Mouse (Mus musculus) CH12.LX (cell line): ENCODE data around the gene Fgfr2. TPM values are rescaled to one million over a fixed set of nuclear protein-coding genes. Genes with fewer than 3 reads are reported as not detected.

Experiments
- DNase-seq: peaks from one replicate; pipeline ENCODE4 v3.0.0-alpha.2; 2013; ENCODE audit errors: extremely low read depth
- H3K27ac ChIP-seq: 2 replicates; pipeline ENCODE4 v1.5.1; 2012; ENCODE audit warnings: low read depth, mild to moderate bottlenecking, control low read depth, moderate library complexity; ENCODE audit not compliant: insufficient read depth
- H3K27me3 ChIP-seq: replicated peaks from 2 replicates; pipeline ENCODE3; 2012; ENCODE audit warnings: inconsistent platforms
- H3K36me3 ChIP-seq, 2 experiments: replicated peaks in 1 of 2; 2 replicates each; pipeline versions ENCODE3 to v1.6.1; 2012; ENCODE audit warnings: inconsistent platforms in 1 of 2, low read length in 1 of 2, mild to moderate bottlenecking in 1 of 2, mixed read lengths in 1 of 2, moderate library complexity in 1 of 2; ENCODE audit not compliant: control insufficient read depth in 1 of 2, insufficient read depth in 1 of 2
- H3K4me1 ChIP-seq, 2 experiments: 2 replicates each; pipeline ENCODE4 v1.6.1; 2012; ENCODE audit warnings: inconsistent platforms in 1 of 2, moderate library complexity in 1 of 2; ENCODE audit not compliant: insufficient read depth in 2 of 2, control insufficient read depth in 1 of 2
- H3K4me2 ChIP-seq: 2 replicates; pipeline ENCODE4 v1.6.1; 2012; ENCODE audit warnings: low read depth, mild to moderate bottlenecking, control low read depth; ENCODE audit not compliant: poor library complexity, insufficient read depth, severe bottlenecking
- H3K4me3 ChIP-seq, 3 experiments: fragments of 150-350 bp in 1 of 3; sonication (generic) in 1 of 3; replicated peaks in 1 of 3; 2 replicates each; pipeline versions ENCODE3 to v1.5.1; 2011 to 2012; ENCODE audit warnings: low read depth in 2 of 3, low read length in 2 of 3, mild to moderate bottlenecking in 2 of 3, moderate library complexity in 2 of 3, control low read depth in 1 of 3, improper control_type of control experiment in 1 of 3, inconsistent platforms in 1 of 3, mixed read lengths in 1 of 3; ENCODE audit not compliant: poor library complexity in 1 of 3
- H3K79me2 ChIP-seq: replicated peaks from 2 replicates; pipeline ENCODE4 v1.6.1; 2012; ENCODE audit warnings: mild to moderate bottlenecking, moderate library complexity; ENCODE audit not compliant: control insufficient read depth, poor library complexity, insufficient read depth, severe bottlenecking; ENCODE audit errors: extremely low read depth
- H3K9ac ChIP-seq: 2 replicates; pipeline ENCODE4 v1.6.1; 2012; ENCODE audit warnings: low read depth, mild to moderate bottlenecking, control low read depth, moderate library complexity; ENCODE audit not compliant: insufficient read depth
- H3K9me3 ChIP-seq: replicated peaks from 2 replicates; pipeline ENCODE3; 2012; ENCODE audit warnings: low read length, inconsistent platforms, mixed read lengths
- CHD1 ChIP-seq: IDR thresholded peaks from 2 replicates; pipeline ENCODE4 v1.6.1; 2012; ENCODE audit warnings: low read depth, low read length, improper control_type of control experiment, inconsistent platforms
- CHD2 ChIP-seq: IDR thresholded peaks from 2 replicates; pipeline ENCODE4 v1.6.1; 2011; ENCODE audit warnings: low read length, improper control_type of control experiment
- EP300 ChIP-seq: IDR thresholded peaks from 2 replicates; pipeline ENCODE4 v1.6.1; 2011; ENCODE audit warnings: low read length, improper control_type of control experiment
- ETS1 ChIP-seq: conservative IDR thresholded peaks from 2 replicates; pipeline ENCODE4 v1.6.1; 2012; ENCODE audit warnings: low read depth, mild to moderate bottlenecking, inconsistent platforms, low read length, improper control_type of control experiment, moderate library complexity
- HCFC1 ChIP-seq: IDR thresholded peaks from 2 replicates; pipeline ENCODE4 v1.6.1; 2012; ENCODE audit warnings: low read depth, mild to moderate bottlenecking, inconsistent platforms, low read length, improper control_type of control experiment
- IRF4 ChIP-seq: IDR thresholded peaks from 2 replicates; pipeline ENCODE4 v1.6.1; 2014; ENCODE audit warnings: low read depth, mild to moderate bottlenecking, inconsistent platforms, low read length, improper control_type of control experiment
- JUN ChIP-seq: IDR thresholded peaks from 2 replicates; pipeline ENCODE4 v1.6.1; 2011; ENCODE audit warnings: low read depth, mild to moderate bottlenecking, low read length, improper control_type of control experiment, moderate library complexity; ENCODE audit not compliant: insufficient read depth
- KAT2A ChIP-seq: IDR thresholded peaks from 2 replicates; pipeline ENCODE4 v1.6.1; 2012; ENCODE audit warnings: low read length, improper control_type of control experiment, inconsistent platforms; ENCODE audit not compliant: insufficient replicate concordance
- MXI1 ChIP-seq: IDR thresholded peaks from 2 replicates; pipeline ENCODE4 v1.6.1; 2011; ENCODE audit warnings: mild to moderate bottlenecking, low read depth, low read length, improper control_type of control experiment
- MYC ChIP-seq: IDR thresholded peaks from 2 replicates; pipeline ENCODE4 v1.6.1; 2011; ENCODE audit warnings: low read depth, mild to moderate bottlenecking, improper control_type of control experiment, low read length
- NELFE ChIP-seq: IDR thresholded peaks from 2 replicates; pipeline ENCODE4 v1.6.1; 2011; ENCODE audit warnings: low read depth, low read length, improper control_type of control experiment
- NRF1 ChIP-seq: IDR thresholded peaks from 2 replicates; pipeline ENCODE4 v1.6.1; 2014; ENCODE audit warnings: low read depth, mild to moderate bottlenecking, inconsistent platforms, low read length, improper control_type of control experiment, moderate library complexity
- RAD21 ChIP-seq: IDR thresholded peaks from 2 replicates; pipeline ENCODE4 v1.6.1; 2011; ENCODE audit warnings: low read depth, mild to moderate bottlenecking, low read length, improper control_type of control experiment, moderate library complexity
- RCOR1 ChIP-seq: conservative IDR thresholded peaks from 2 replicates; pipeline ENCODE4 v1.6.1; 2012; ENCODE audit warnings: low read depth, mild to moderate bottlenecking, inconsistent platforms, low read length, improper control_type of control experiment
- SMC3 ChIP-seq: IDR thresholded peaks from 2 replicates; pipeline ENCODE4 v1.6.1; 2011; ENCODE audit warnings: low read depth, low read length, improper control_type of control experiment
- TCF12 ChIP-seq: IDR thresholded peaks from 2 replicates; pipeline ENCODE4 v1.6.1; 2014; ENCODE audit warnings: low read depth, mild to moderate bottlenecking, inconsistent platforms, low read length, improper control_type of control experiment
- UBTF ChIP-seq: IDR thresholded peaks from 2 replicates; pipeline ENCODE4 v1.6.1; 2012; ENCODE audit warnings: low read depth, mild to moderate bottlenecking, inconsistent platforms, low read length, improper control_type of control experiment, moderate library complexity
- USF2 ChIP-seq: conservative IDR thresholded peaks from 2 replicates; pipeline ENCODE4 v1.6.1; 2011; ENCODE audit warnings: low read depth, low read length, improper control_type of control experiment
- ZKSCAN1 ChIP-seq: IDR thresholded peaks from 2 replicates; pipeline ENCODE4 v1.6.1; 2012; ENCODE audit warnings: low read depth, inconsistent platforms, low read length, improper control_type of control experiment, borderline replicate concordance
- dilution Hi-C: fragments of 300-500 bp; cut with MboI; formaldehyde crosslinking; loops from 2 replicates; pipeline ENCODE4 v1.14.3; 2020; ENCODE audit warnings: low sequenced_read_pairs; ENCODE audit not compliant: extremely low pct_unique_long_range_greater_than_20kb, extremely low pct_ligation_motif_present
- in situ Hi-C: fragments of 300-500 bp; cut with MboI; formaldehyde crosslinking; loops from 3 replicates; pipeline ENCODE4 v1.14.3; 2019; ENCODE audit warnings: low sequenced_read_pairs, low pct_ligation_motif_present, low pct_unique_long_range_greater_than_20kb, mixed read lengths
- polyA plus RNA-seq: library from polyadenylated mRNA; unstranded; fragments of >175 nt; gene quantifications from 2 replicates; pipeline ENCODE4 v1.2.1, GENCODE M21; 2012; ENCODE audit warnings: low read depth; ENCODE audit not compliant: insufficient read length
- total RNA-seq, 2 experiments: library from RNA; depleted of rRNA; stranded (reverse); fragments of 300-350 nt in 1 of 2; fragments of >200 nt in 1 of 2; gene quantifications; 2 replicates each; pipeline ENCODE4 v1.2.3; 2012 to 2014

Gene Fgfr2
- total and polyA plus RNA-seq, 3 experiments = not detected

GRCm38 (mm10) chr7:130378308-130378707 lies 2744.8 kb downstream of the Fgfr2 start:
- Histone ChIP-seq H3K36me3 (no peaks in the 10 kb centered on the region), H3K9ac (no peak overlapping the region), H3K4me2 (no peak overlapping the region), H3K79me2 (no peaks in the 10 kb centered on the region), H3K27ac (no peak overlapping the region), H3K4me1 (no peaks in the 10 kb centered on the region), H3K4me3 (no peak overlapping the region), H3K27me3 (no peaks in the 10 kb centered on the region), H3K9me3 (peaks cover 2% of the 10 kb centered on the region)
- dilution Hi-C loops (no loop called here), in situ Hi-C loops (no loop called here)
- TF ChIP-seq UBTF (no peak), ETS1 (no peak), RAD21 (no peak), MXI1 (no peak), HCFC1 (no peak), USF2 (no peak), EP300 (no peak), IRF4 (no peak), MYC (no peak), NRF1 (no peak), ZKSCAN1 (no peak), CHD2 (no peak), TCF12 (no peak), RCOR1 (no peak)
- no peak for DNase-seq

- Histone ChIP-seq H3K27me3 (peaks cover 2% of the 10 kb centered on the region), H3K9me3 (no peaks in the 10 kb centered on the region), H3K4me3 (no peak overlapping the region), H3K9ac (no peak overlapping the region), H3K4me2 (no peak overlapping the region), H3K4me1 (no peaks in the 10 kb centered on the region), H3K79me2 (no peaks in the 10 kb centered on the region), H3K36me3 (no peaks in the 10 kb centered on the region), H3K27ac (no peak overlapping the region)
- TF ChIP-seq JUN = no peak
- no peak for TF ChIP-seq NRF1
- TF ChIP-seq SMC3 = no peak
- no peak for TF ChIP-seq NELFE
- no peak for TF ChIP-seq KAT2A
- no peak for TF ChIP-seq CHD1
- TF ChIP-seq TCF12 = no peak
- in situ Hi-C loops = no loop called here
- DNase-seq = no peak
- dilution Hi-C loops = no loop called here
Measured at GRCm38 (mm10) chr7:130374311-130374710, 2748.8 kb downstream of the Fgfr2 start.
